28 mouse cellular contexts compared by ENCODE assay signal in the genomic region with DNA sequence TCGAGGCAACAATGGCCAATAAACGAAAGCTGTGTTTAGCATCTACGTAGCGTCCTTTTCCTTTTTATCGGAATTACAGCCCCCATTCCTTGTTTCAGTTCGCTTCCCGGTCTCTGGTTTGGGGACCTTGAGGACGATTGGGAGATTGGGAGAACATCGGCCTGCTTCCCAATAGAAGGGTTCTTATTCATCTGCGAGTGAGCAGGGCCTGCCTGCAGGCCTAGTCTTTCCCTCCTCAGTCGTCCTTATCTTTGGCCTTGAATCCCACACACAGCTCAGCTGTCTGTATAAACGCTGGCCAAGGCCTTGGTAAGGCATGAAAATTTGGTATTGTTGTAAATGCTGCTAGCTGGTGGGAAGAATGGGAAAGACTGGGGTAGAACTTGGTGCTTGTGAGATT. TPM values are rescaled to one million over a fixed set of nuclear protein-coding genes. Genes with fewer than 3 reads are reported as not detected.
DNase-seq lines count a peak whose midpoint lies in the region; ATAC-seq lines count a peak whose summit lies in the region.
"Had no signal": no experiment of that assay in that cellular context is flagged by ENCODE, and none has a peak within 500 bp of the region (broad histone marks: within the 10 kb centered on the region; RNA-seq: fewer than 3 reads in every experiment).

No protein-coding gene starts in this region.

- no peak overlapping the region for H3K4me2 ChIP-seq in lung, embryonic 15.5 days
- H3K4me2 ChIP-seq: embryonic facial prominence, embryonic 12.5 days; embryonic facial prominence, embryonic 15.5 days; heart, embryonic 12.5 days; heart, embryonic 15.5 days; hindbrain, embryonic 13.5 days had no signal

- 0 out of 2 replicates have a peak, but pooled peaks cover 12% of the 10 kb centered on the region for H3K4me1 ChIP-seq in lung, embryonic 15.5 days
- H3K4me1 ChIP-seq: embryonic facial prominence, embryonic 12.5 days; embryonic facial prominence, embryonic 15.5 days; hindbrain, embryonic 10.5 days; hindbrain, embryonic 13.5 days had no signal

- no peaks in the 10 kb centered on the region for H3K36me3 ChIP-seq in lung, embryonic 15.5 days
- H3K36me3 ChIP-seq: embryonic facial prominence, embryonic 15.5 days; heart, embryonic 12.5 days; heart, embryonic 15.5 days had no signal

- peak overlapping the region; percentile 21; the same call in 1 of the 2 replicates for H3K27ac ChIP-seq in lung, embryonic 15.5 days
- H3K27ac ChIP-seq: embryonic facial prominence, embryonic 12.5 days; embryonic facial prominence, embryonic 15.5 days; heart, embryonic 15.5 days; hindbrain, embryonic 10.5 days; hindbrain, embryonic 13.5 days had no signal

- WGBS in lung, embryonic 15.5 days = 63% methylated on average over 12 of the region's 12 CpGs

- no peaks in the 10 kb centered on the region for H3K27me3 ChIP-seq in lung, embryonic 15.5 days
- H3K27me3 ChIP-seq: embryonic facial prominence, embryonic 12.5 days; embryonic facial prominence, embryonic 15.5 days; heart, embryonic 12.5 days; hindbrain, embryonic 13.5 days had no signal

- H3K4me3 ChIP-seq in lung, embryonic 15.5 days = no peak overlapping the region
- H3K4me3 ChIP-seq: embryonic facial prominence, embryonic 12.5 days; embryonic facial prominence, embryonic 15.5 days; heart, embryonic 12.5 days; heart, embryonic 15.5 days; hindbrain, embryonic 10.5 days; hindbrain, embryonic 13.5 days had no signal

- peak; percentile 33 for DNase-seq in adrenal gland, postnatal 14 days
- no peak for DNase-seq in adrenal gland, adult 8-10 months
- DNase-seq in lung, adult 18-20 months = no peak
- peak; percentile 45 for DNase-seq in ovary, postnatal 36 days (ENCODE audit: low spot score)
- DNase-seq in ovary, postnatal 10 days (ENCODE audit: low spot score) = no peak
- no peak for DNase-seq in gastrocnemius, adult 18-20 months (ENCODE audit: low spot score)
- DNase-seq: cerebellum, adult 11 months; cerebellum, adult 2 months; cerebellum, adult 9-11 months; cerebellum, postnatal 25 days; forebrain, postnatal 0 days; gastrocnemius, postnatal 25 days; heart, adult 18-20 months; heart, postnatal 10 days; heart, postnatal 36 days had no signal

- H3K9ac ChIP-seq in lung, embryonic 15.5 days = no peak overlapping the region
- H3K9ac ChIP-seq: embryonic facial prominence, embryonic 12.5 days; embryonic facial prominence, embryonic 15.5 days; forebrain, postnatal 0 days; heart, embryonic 12.5 days; heart, embryonic 15.5 days; hindbrain, embryonic 13.5 days had no signal

- no peak for ATAC-seq in lung, embryonic 15.5 days (ENCODE audit: borderline replicate concordance, extremely low read depth, low FRiP score, low TSS enrichment)
- ATAC-seq: CD4-positive, CD25-positive, alpha-beta regulatory T cell, adult 4 months; forebrain, embryonic 14.5 days; forebrain, postnatal 0 days; hindbrain, embryonic 16.5 days had no signal

- no peaks in the 10 kb centered on the region for H3K9me3 ChIP-seq in lung, embryonic 15.5 days
- H3K9me3 ChIP-seq: embryonic facial prominence, embryonic 12.5 days; embryonic facial prominence, embryonic 15.5 days; heart, embryonic 12.5 days; heart, embryonic 15.5 days; hindbrain, embryonic 10.5 days; hindbrain, embryonic 13.5 days had no signal

RNA-seq across cellular contexts. Expression of gene Lama1, which starts 36.5 kb away (rescaled TPM):
- total RNA-seq in adrenal gland, postnatal 14 days (2021) = 10.3 and 12.1 TPM in 2 replicates
- 10 to 100 TPM; 14.0 to 23.9 (median 18.3) TPM for total RNA-seq in adrenal gland, adult 8-10 months (2022)
- 3.9 and 4.1 TPM in 2 replicates for polyA plus RNA-seq in lung, embryonic 15.5 days (2015; fragmentation: Nextera tagmentation; extraction: Ambion mirVana)
- under 1 TPM; 0.02 to 0.05 TPM for total RNA-seq in gastrocnemius, adult 18-20 months (2021)
- total RNA-seq: common myeloid progenitor, adult 5-6 weeks; MEL had no signal
- polyA plus RNA-seq: C2C12 had no signal

Comparison
In these comparisons a context has a peak if more than half of its experiments do, and no peak if none do; other contexts are left out.
1. DNase-seq: peak in adrenal gland, postnatal 14 days (single experiment) and ovary, postnatal 36 days (single experiment); none in adrenal gland, adult 8-10 months (single experiment), lung, adult 18-20 months (0 of 2), ovary, postnatal 10 days (single experiment) and gastrocnemius, adult 18-20 months (single experiment).
2. RNA of gene Lama1, which starts 36.5 kb away (total RNA-seq): 14.0 to 23.9 TPM in adrenal gland, adult 8-10 months and 10.3 to 12.1 TPM in adrenal gland, postnatal 14 days; 0.02 to 0.05 TPM in gastrocnemius, adult 18-20 months; every median in the first group is over 10 times any median in the second.